10 mouse cellular contexts compared by ENCODE assay signal in genomic region chr13:112271901-112272537, GRCm38 (mm10). TPM values are rescaled to one million over a fixed set of nuclear protein-coding genes. Genes with fewer than 3 reads are reported as not detected.
DNase-seq lines count a peak whose midpoint lies in the region; ATAC-seq and TF ChIP-seq lines count a peak whose summit lies in the region.
"Had no signal": no experiment of that assay in that cellular context is flagged by ENCODE, and none has a peak within 500 bp of the region (broad histone marks: within the 10 kb centered on the region; RNA-seq: fewer than 3 reads in every experiment).

No protein-coding gene starts in this region.

- no peak overlapping the region for H3K27ac ChIP-seq in heart, postnatal 0 days (ENCODE audit: low read depth)
- no peak overlapping the region for H3K27ac ChIP-seq in forebrain, embryonic 14.5 days (ENCODE audit: low read depth, low read length)
- H3K27ac ChIP-seq: embryonic facial prominence, embryonic 13.5 days; liver, embryonic 15.5 days had no signal

- intact Hi-C loops in heart, postnatal 25 days (cut with DNase I): loop anchor here (1.0 to 10.0 kb wide), 3 partner anchors 237 to 737 kb away; no protein-coding TSS in a partner anchor

- no peaks in the 10 kb centered on the region for H3K36me3 ChIP-seq in heart, postnatal 0 days (replicated peaks; ENCODE audit: control insufficient read depth, insufficient read depth, low read length)
- H3K36me3 ChIP-seq in forebrain, embryonic 14.5 days (ENCODE audit: control insufficient read depth, insufficient read depth, low read length): no peaks in the 10 kb centered on the region
- H3K36me3 ChIP-seq: embryonic facial prominence, embryonic 13.5 days; liver, embryonic 15.5 days had no signal

- H3K9me3 ChIP-seq in heart, postnatal 0 days (replicated peaks; ENCODE audit: control insufficient read depth, low read length): no peaks in the 10 kb centered on the region
- H3K9me3 ChIP-seq in forebrain, embryonic 14.5 days (replicated peaks; ENCODE audit: control insufficient read depth, low read length): no peaks in the 10 kb centered on the region
- H3K9me3 ChIP-seq: embryonic facial prominence, embryonic 13.5 days; liver, embryonic 15.5 days had no signal

- peak; percentile 51 for ATAC-seq in heart, postnatal 0 days (ENCODE audit: insufficient read depth, low read depth)
- ATAC-seq in forebrain, embryonic 14.5 days: peak; percentile 58; the same call in 1 of the 2 replicates

- DNase-seq in heart, postnatal 0 days (ENCODE audit: low spot score): peak; percentile 61
- DNase-seq in heart, postnatal 25 days (ENCODE audit: low spot score): no peak
- DNase-seq in 416B (ENCODE audit: low read depth): peak; percentile 61
- peak; percentile 45 for DNase-seq in Muller cell, postnatal 12 days (ENCODE audit: inconsistent ontology term)
- DNase-seq in forebrain, embryonic 14.5 days (ENCODE audit: low spot score): peak; percentile 74
- peak; percentile 53 for DNase-seq in lung, postnatal 25 days (ENCODE audit: low spot score)
- DNase-seq in thymus, postnatal 4 days: peak; percentile 41
- no peak for DNase-seq in urinary bladder, adult 18-20 months (ENCODE audit: low spot score in 2 of 2)

- no peak overlapping the region for H3K4me2 ChIP-seq in heart, postnatal 0 days (ENCODE audit: low read depth, low read length)
- no peak overlapping the region for H3K4me2 ChIP-seq in forebrain, embryonic 14.5 days (ENCODE audit: low read length)
- H3K4me2 ChIP-seq: embryonic facial prominence, embryonic 13.5 days; liver, embryonic 15.5 days had no signal

- no peaks in the 10 kb centered on the region for H3K27me3 ChIP-seq in heart, postnatal 0 days (ENCODE audit: control insufficient read depth, insufficient read depth, low read length)
- no peaks in the 10 kb centered on the region for H3K27me3 ChIP-seq in forebrain, embryonic 14.5 days (replicated peaks; ENCODE audit: control insufficient read depth, insufficient read depth, low read length)
- H3K27me3 ChIP-seq: embryonic facial prominence, embryonic 13.5 days; liver, embryonic 15.5 days had no signal

- no peak overlapping the region for H3K9ac ChIP-seq in heart, postnatal 0 days (replicated peaks; ENCODE audit: low read depth, low read length)
- no peak overlapping the region for H3K9ac ChIP-seq in forebrain, embryonic 14.5 days (ENCODE audit: low read length)
- H3K9ac ChIP-seq: embryonic facial prominence, embryonic 13.5 days; liver, embryonic 15.5 days had no signal

- H3K4me3 ChIP-seq in heart, postnatal 0 days (ENCODE audit: low read depth, low read length): no peak overlapping the region
- H3K4me3 ChIP-seq in forebrain, embryonic 14.5 days (ENCODE audit: low read depth, low read length): no peak overlapping the region
- H3K4me3 ChIP-seq: embryonic facial prominence, embryonic 13.5 days; liver, embryonic 15.5 days had no signal

- 22% methylated on average over 5 of the region's 5 CpGs for WGBS in heart, postnatal 0 days
- 10% methylated on average over 5 of the region's 5 CpGs for WGBS in forebrain, embryonic 14.5 days

- no peaks in the 10 kb centered on the region for H3K4me1 ChIP-seq in heart, postnatal 0 days (ENCODE audit: control insufficient read depth, insufficient read depth)
- H3K4me1 ChIP-seq in forebrain, embryonic 14.5 days (ENCODE audit: control insufficient read depth, insufficient read depth, low read length): no peaks in the 10 kb centered on the region
- H3K4me1 ChIP-seq: liver, embryonic 15.5 days had no signal

- no peak for TF ChIP-seq EP300 in heart, postnatal 0 days (IDR thresholded peaks at IDR 0.05; ENCODE audit: low read depth)

- peak; percentile 61 for TF ChIP-seq CTCF in heart, postnatal 0 days (IDR thresholded peaks at IDR 0.05; ENCODE audit: low read depth)

RNA-seq across cellular contexts. Expression of gene Ankrd55, which starts 16.2 kb away (rescaled TPM):
- not detected in 2 replicates for total RNA-seq in heart, postnatal 0 days (2014; rRNA removed; ENCODE audit: low replicate concordance)
- 0.05 and 0.07 TPM in 2 replicates for polyA plus RNA-seq in heart, postnatal 0 days (2015; fragmentation: Nextera tagmentation; extraction: Ambion mirVana)
- total RNA-seq in heart, postnatal 25 days (2021): under 1 TPM; 0.25 to 0.34 TPM
- polyA plus RNA-seq in forebrain, embryonic 14.5 days (2014; fragmentation: Nextera tagmentation; extraction: Ambion mirVana): 2.6 and 3.6 TPM in 2 replicates

Comparison
In these comparisons a context has a peak if more than half of its experiments do, and no peak if none do; other contexts are left out.
1. DNase-seq: peak in heart, postnatal 0 days (single experiment), 416B (single experiment), Muller cell, postnatal 12 days (single experiment), forebrain, embryonic 14.5 days (single experiment), lung, postnatal 25 days (single experiment) and thymus, postnatal 4 days (single experiment); none in heart, postnatal 25 days (single experiment) and urinary bladder, adult 18-20 months (0 of 2).